Mouse (Mus musculus) testis, postnatal 10 days (tissue): ENCODE measurements at regions not wholly inside any gene's neighbourhood (a gene's known extent, or its start where the extent isn't known, plus 50 kb on each side); places are given as distances from the start of the nearest gene placed in this dataset.

Source experiments
- DNase-seq: peaks from one replicate; pipeline ENCODE4 v3.0.0; 2021; ENCODE audit warnings: low spot score

DNA sequence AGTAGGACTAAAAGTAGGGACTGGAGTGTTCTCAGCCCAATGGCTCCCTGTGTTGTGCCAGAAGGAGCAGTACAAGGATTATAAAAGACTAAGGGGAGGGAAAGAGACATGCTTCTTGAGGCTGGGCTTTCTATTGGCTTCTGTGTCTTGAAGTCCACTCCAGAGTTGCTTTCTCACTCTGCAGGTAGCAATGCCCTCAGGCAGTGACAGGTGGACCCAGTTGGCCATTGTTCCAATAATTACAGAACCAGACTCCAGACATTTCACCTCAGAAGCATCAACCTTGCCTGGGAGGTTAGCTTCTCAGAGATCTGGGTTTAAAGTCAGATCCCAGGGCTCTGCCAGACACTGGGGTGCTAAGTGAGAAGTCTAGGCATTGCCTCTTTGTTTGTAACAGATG is 136.3 kb upstream of the Tll1 start:
- no peak for DNase-seq

DNA sequence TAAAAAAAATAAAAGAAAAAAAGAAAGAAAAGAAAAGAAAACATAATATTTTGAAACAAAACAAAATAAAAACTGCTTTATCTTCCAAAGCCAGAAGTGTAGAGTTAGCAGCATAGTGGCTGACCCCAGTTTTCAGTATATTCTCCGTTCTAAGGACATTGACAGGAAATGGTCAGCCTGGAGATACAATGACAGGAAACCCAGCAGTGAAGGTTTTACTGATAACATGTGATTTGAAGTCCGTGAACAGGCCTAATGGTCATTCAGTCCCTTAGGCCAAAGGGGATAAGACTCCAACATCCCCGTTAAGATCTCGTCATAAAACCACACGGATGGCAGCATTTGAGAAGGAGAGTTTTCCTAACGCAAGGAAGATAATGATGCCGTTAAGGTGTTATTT is 131.3 kb upstream of the Tll1 start:
- DNase-seq: no peak

DNA sequence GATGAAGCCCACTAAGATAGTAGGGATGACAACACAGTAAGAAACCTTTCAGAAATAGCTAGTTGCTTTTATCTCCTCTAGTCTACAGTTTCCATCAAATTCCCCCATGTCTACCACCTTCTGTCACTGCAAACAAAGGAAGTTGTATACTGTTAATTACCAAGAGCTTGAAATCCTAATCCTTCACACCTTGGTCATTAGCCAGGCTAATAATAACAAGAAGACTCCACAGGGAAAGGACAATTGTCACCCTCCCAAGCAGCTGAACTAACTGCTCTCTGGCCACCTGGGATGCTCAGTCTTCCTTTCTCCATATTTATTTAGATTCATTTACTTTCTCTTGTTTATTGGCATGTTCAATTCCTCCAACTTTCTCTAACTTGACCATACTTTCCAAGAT is 130.5 kb upstream of the Tll1 start:
- no peak for DNase-seq

DNA sequence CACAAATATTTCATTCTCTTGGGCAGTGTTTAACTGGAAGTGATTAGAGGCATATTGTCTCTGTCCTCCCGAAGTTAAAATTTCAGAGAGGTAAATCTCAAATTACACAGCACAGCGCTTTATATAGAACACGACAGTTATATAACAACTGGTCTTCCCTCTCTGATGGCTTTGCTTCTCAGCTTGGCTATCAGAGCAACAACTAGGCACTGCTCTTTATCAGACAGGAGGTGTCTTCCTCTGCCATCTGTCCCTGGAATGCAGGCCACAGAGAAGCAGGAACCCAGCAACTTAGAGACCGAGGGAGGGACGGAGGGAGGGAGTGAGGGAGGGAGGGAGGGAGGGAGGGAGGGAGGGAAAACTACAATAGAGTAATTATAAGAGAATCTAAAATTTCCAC is 129.4 kb upstream of the Tll1 start:
- no peak for DNase-seq

DNA sequence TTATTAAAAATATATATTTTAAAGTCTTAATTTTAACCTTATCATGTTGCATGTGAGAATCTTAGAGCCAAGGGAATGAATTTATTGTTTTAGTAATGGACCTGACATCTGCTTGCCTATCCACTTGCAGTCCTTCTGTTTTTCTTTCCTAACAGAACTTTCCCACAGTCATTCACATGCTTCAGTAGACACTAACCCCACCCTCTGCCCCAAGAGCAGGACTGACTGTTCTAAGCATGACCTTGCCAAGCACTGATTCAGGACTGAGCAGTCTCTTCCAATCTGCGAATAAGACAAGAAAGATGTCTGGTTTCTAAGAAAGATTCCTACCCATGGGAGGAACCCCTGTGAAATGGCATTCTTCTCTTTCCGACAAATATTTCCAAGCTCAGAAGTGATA is 117.9 kb upstream of the Tll1 start:
- no peak for DNase-seq

DNA sequence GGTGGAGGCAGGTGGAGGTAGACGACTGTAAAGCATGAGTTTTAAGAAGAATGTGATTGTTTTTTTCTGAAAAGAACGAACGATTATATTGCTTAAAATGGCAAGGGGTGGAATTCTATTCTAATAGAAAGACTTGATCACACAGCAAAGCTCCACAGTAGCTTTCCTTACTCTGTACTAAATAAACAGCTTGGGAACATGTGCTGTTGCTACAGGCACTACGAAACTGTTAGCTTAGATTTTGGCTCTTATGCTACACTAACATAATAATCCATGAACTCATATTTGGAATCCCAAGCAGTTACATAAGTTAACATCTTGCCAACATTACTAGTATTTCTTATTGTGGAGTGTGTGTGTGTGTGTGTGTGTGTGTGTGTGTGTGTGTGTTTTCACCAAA is 114.3 kb upstream of the Tll1 start:
- DNase-seq: no peak

DNA sequence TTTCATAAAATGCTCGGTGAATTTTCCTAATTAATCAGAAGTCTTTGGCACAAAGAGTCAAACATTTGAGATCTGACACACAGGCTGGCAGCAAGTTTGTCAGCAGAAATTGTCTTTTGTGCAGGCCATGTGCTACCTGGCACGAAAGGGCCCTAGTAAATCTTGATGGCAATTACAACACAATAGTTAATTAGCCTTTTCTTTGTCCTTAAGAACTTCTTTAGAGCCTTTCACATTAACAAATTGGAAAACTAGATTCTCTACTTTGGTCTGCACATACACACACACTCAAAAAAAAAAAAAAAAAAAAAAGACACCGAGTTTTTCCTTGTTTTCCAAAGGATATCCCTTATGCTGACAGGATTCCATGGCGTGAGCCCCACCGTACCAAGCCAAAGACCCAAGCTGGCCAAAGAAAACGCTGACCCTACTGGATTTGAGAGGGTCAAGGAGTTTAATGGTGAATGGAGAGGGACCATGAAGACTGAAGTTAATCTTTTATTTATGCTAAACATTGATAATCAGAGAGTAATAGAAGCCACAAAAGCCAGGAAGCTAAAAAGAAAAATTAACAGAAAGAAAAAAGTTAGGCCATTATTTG is 113.2 kb upstream of the Tll1 start:
- no peak for DNase-seq

DNA sequence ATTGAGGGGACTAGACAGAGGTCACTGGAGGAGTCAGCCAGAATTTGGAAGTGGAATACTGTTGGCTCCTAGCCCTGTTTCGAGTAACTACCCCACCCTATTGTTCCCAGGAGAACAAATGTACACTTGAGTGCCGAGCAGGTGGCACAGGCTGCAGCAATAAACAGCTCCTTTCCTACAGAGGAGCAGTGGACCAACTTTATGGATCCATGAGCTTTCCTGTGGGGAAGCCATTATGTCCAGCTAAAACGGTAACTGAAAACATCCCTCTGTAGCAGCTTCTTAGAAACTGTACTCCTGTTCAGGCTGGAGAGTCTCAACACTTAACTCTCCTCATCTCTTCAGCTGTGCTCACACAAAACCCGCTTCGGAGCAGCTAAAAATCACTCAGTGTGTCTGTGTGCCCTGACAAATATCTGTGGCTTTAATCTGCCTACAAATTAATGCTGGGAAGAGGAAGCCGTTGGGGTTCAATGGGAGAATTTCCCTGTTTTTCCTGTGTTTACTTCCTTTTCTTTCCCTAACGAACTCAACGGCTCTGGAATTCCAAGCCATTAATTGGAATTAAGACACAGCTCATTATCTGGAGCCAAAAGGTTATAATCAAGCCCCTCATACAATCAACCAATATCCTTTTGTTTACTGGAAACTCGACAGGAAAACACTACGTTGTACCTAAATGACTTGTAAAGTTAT is 112.6 kb upstream of the Tll1 start:
- DNase-seq: no peak

DNA sequence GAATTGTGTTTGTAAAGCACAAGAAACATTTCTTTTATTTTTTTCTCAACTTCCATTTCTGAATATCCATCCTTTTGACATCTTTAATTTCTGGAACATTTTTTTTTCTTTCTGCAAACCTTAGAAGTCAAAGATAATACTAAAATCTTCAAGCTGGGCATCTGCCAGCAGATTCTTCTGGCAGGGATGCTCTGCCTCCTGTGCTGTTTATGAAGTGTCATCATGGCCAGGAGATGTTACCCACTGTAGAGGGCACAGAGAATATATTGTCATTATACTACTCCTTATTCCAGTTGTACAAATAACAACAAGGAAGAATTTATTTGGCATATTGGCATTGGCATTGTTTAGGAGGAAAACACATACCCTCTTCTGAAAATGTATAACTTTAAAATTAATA is 111.7 kb upstream of the Tll1 start:
- DNase-seq: no peak

DNA sequence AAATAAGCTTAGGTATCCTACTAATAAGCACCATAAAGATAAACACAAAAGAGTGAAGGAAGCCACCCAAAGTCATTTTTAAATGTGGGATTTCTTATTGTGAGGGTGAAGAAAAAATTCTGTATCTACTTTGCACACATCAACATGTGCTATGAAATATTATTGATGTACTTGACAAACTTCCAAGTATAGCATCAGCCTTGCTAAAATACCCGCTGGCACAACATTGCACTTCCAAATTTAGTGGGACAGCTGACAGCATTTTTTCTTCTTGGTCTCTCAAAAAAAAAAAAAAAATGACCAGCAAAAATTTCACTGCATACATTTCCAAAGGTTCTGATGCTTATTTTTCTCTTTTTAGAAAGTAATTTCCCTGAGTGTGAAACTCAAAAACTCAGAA is 101.9 kb upstream of the Tll1 start:
- no peak for DNase-seq

DNA sequence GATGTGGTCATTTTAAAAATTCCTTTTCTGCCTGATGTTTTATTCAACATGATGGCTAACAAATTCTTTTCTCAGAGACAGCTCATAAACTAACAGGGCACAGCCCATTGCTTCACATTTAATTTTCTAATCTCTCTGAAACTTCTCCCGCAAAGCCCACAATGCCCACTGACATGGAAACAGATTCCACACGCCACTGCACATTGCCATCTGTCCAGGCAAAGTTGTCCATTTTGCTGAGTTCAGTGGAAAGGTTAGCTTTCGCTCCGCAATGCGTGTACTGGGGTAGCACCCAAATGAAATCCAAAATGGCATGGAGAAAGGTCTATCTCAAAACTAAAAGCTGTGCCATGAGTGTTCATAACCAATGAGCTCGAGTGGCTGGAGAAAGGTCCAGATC is 76.7 kb upstream of the Tll1 start:
- DNase-seq: no peak

DNA sequence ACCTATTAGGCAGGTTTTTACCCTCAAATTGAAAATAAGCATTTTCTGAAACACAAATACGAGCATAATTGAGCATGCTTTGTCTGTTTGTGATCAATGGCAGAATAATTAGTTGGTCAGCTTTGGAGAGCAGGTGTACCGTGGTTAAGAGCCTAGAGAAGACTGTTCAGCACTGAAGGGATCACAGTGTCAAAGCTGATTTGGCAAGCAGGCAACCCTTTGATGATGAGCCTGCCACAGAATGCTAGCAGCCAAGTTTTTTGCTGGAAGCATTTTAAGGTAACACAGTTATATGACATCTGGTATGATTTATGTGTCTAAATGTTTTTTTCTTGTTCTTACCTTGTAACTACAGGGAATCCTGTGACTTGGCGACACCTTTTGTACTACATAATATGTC is 75.5 kb upstream of the Tll1 start:
- no peak for DNase-seq

DNA sequence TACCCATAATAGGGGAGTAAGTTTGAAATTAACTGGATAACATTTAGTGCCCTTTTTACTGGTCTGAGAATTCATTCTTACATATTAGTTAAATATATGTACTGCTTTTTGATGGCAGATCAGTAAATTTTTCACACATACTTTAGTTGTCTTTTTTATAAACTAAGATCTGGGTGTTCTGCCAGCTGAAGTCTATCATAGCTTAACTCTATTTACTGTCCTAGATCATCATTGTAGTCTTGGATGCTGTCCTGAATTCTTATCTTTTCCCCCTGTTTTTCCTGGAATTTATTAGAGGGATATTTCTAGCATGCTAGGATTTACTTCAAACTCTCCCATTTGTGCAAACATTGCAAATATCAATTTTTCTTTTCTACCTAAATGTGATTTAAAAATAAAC is 74.3 kb upstream of the Tll1 start:
- DNase-seq: no peak

DNA sequence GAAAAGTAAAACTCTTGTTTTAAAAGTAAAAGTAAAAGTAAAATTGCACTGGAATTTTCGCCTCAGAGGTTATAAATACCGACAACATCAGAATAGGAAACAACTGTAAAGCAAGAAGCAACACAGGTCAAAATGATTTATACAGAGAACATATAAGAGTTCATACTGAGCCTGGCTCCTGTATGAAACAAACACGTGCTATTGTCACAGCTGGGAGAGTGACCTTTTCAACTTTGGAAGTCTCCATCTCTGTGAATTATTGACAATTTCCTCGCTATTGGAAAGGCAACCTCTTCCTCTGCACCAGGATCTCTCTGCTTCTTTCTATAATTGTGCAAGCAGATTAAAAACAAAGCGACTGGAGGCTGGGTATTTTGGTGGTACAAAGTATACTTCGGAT is 70.0 kb upstream of the Tll1 start:
- DNase-seq: no peak

DNA sequence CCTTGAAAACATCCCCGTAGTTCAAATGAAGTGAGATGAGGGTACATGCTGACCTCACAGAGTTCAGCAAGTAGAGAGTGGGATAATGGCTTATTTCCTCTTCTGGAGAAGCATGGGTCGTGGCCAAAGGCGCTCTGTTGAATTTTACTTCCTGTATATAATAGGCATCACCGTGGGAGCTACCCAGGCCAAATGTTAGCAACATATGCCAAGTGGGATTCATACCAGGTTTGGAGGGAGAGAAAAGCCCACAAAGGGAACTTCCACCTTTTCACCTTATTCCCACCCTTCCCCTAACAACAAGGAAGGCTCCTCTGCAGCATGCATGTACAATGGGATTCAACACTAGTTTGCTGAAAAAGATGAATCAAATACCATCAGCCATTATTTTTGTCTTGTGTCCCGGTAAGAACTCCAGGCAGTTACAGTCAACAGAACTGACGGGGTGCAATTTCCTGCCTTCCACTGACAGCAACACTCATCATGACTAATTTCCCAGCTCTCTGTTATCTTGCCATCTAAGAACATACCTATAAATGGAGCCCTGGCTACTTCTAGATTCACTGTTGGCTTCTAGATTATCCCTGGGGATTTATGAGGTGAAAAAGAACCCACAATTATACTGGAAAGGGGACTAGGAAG is 59.4 kb upstream of the Tll1 start:
- no peak for DNase-seq
